Mouse (Mus musculus) liver, embryonic 13.5 days (tissue): Measurements from ENCODE around the gene Zmym1. TPM values are rescaled to one million over a fixed set of nuclear protein-coding genes. Genes with fewer than 3 reads are reported as not detected.
A peak's percentile ranks its signal among the peaks of the same experiment; 100 is the strongest.

Experiments
- ATAC-seq: fragments of 200-750 bp; cut with Nextera tagmentation; 2 replicates; pipeline ENCODE4 v1.8.0; 2017; ENCODE audit warnings: low read depth, mild to moderate bottlenecking, moderate number of reproducible peaks, moderate library complexity
- DNase-seq: peaks from one replicate; pipeline ENCODE4 v3.0.0; 2022
- H3K27ac ChIP-seq: fragments of 300-500 bp; sonication (generic); 2 replicates; pipeline ENCODE4 v1.5.1; 2015; ENCODE audit warnings: moderate library complexity, mild to moderate bottlenecking, inconsistent platforms
- H3K27me3 ChIP-seq: fragments of 300-500 bp; sonication (generic); 2 replicates; pipeline ENCODE4 v1.6.1; 2015; ENCODE audit warnings: mild to moderate bottlenecking, inconsistent platforms
- H3K36me3 ChIP-seq: fragments of 300-500 bp; sonication (generic); 2 replicates; pipeline ENCODE4 v1.6.1; 2015; ENCODE audit warnings: mild to moderate bottlenecking, inconsistent platforms
- H3K4me1 ChIP-seq: fragments of 300-500 bp; sonication (generic); replicated peaks from 2 replicates; pipeline ENCODE4 v1.6.1; 2015; ENCODE audit warnings: inconsistent platforms
- H3K4me2 ChIP-seq: fragments of 300-500 bp; sonication (generic); 2 replicates; pipeline ENCODE4 v1.6.1; 2015; ENCODE audit warnings: inconsistent platforms, mild to moderate bottlenecking, moderate library complexity
- H3K4me3 ChIP-seq: fragments of 300-500 bp; sonication (generic); replicated peaks from 2 replicates; pipeline ENCODE4 v1.5.1; 2015; ENCODE audit warnings: mild to moderate bottlenecking, inconsistent platforms
- H3K9ac ChIP-seq: fragments of 300-500 bp; sonication (generic); 2 replicates; pipeline ENCODE4 v1.6.1; 2015; ENCODE audit warnings: mild to moderate bottlenecking, inconsistent platforms
- H3K9me3 ChIP-seq: fragments of 300-500 bp; sonication (generic); replicated peaks from 2 replicates; pipeline ENCODE4 v1.6.1; 2016; ENCODE audit warnings: inconsistent platforms
- whole genome bisulfite sequencing: fragments of 180-500 bp; shearing (Covaris S2); methylation state at CpG from one replicate; pipeline ENCODE4 v1.1.7; 2015; ENCODE audit not compliant: insufficient replicate concordance; 5-methylcytosine and 5-hydroxymethylcytosine counted together
- polyA plus RNA-seq: library from polyadenylated mRNA; unstranded; fragments of >200 nt; fragmentation: Nextera tagmentation; extraction: Ambion mirVana; gene quantifications from 2 replicates; pipeline ENCODE4 v1.2.1, GENCODE M21; 2015

Zmym1 gene
- polyA plus RNA-seq, 1 experiment from 2014 or later = 10.4 TPM

GRCm38 (mm10) chr4:127064051-127064450, 3.1 kb upstream of the Zmym1 start:
- no peaks in the 10 kb centered on the region for H3K9me3 ChIP-seq
- peaks cover 4% of the 10 kb centered on the region; the same call in 1 of the 2 replicates for H3K36me3 ChIP-seq
- ATAC-seq = no peak
- no peak overlapping the region for H3K4me2 ChIP-seq
- H3K4me1 ChIP-seq = peaks cover 15% of the 10 kb centered on the region
- no peak for DNase-seq
- 65% methylated on average over 1 of the region's 1 CpGs for WGBS
- no peaks in the 10 kb centered on the region for H3K27me3 ChIP-seq
- no peak overlapping the region for H3K27ac ChIP-seq
- H3K9ac ChIP-seq = no peak overlapping the region
- no peak overlapping the region for H3K4me3 ChIP-seq

GRCm38 (mm10) chr4:127054522-127055198, 6.3 kb downstream of the Zmym1 start:
- no peak overlapping the region for H3K9ac ChIP-seq
- H3K27ac ChIP-seq = no peak overlapping the region
- H3K4me1 ChIP-seq = peaks cover 6% of the 10 kb centered on the region
- peaks cover 68% of the 10 kb centered on the region for H3K36me3 ChIP-seq
- H3K4me3 ChIP-seq = no peak overlapping the region
- H3K9me3 ChIP-seq = no peaks in the 10 kb centered on the region
- WGBS = 53% methylated on average over 7 of the region's 7 CpGs
- no peak overlapping the region for H3K4me2 ChIP-seq
- H3K27me3 ChIP-seq = no peaks in the 10 kb centered on the region
- ATAC-seq (peak; percentile 26; the same call in 1 of the 2 replicates), DNase-seq (no peak)

GRCm38 (mm10) chr4:127053071-127053470, 7.9 kb downstream of the Zmym1 start:
- no peaks in the 10 kb centered on the region for H3K4me1 ChIP-seq
- H3K9ac ChIP-seq = no peak overlapping the region
- no peaks in the 10 kb centered on the region for H3K27me3 ChIP-seq
- no peaks in the 10 kb centered on the region for H3K9me3 ChIP-seq
- H3K4me2 ChIP-seq = no peak overlapping the region
- no peak overlapping the region for H3K27ac ChIP-seq
- no peak for ATAC-seq
- DNase-seq = no peak
- 85% methylated on average over 5 of the region's 5 CpGs for WGBS
- H3K36me3 ChIP-seq = peaks cover 71% of the 10 kb centered on the region
- no peak overlapping the region for H3K4me3 ChIP-seq

GRCm38 (mm10) chr4:127051121-127051520, 9.8 kb downstream of the Zmym1 start:
- Histone ChIP-seq H3K4me3 (no peak overlapping the region), H3K9ac (no peak overlapping the region), H3K4me1 (no peaks in the 10 kb centered on the region), H3K9me3 (no peaks in the 10 kb centered on the region), H3K27ac (no peak overlapping the region), H3K36me3 (peaks cover 72% of the 10 kb centered on the region), H3K27me3 (no peaks in the 10 kb centered on the region), H3K4me2 (no peak overlapping the region)
- no peak for ATAC-seq
- no peak for DNase-seq
- 75% methylated on average over 8 of the region's 8 CpGs for WGBS

GRCm38 (mm10) chr4:127043540-127043939, 17.4 kb downstream of the Zmym1 start:
- 73% methylated on average over 4 of the region's 4 CpGs for WGBS
- peaks cover 78% of the 10 kb centered on the region for H3K36me3 ChIP-seq
- H3K27me3 ChIP-seq = no peaks in the 10 kb centered on the region

GRCm38 (mm10) chr4:127039871-127040483, 21.0 kb downstream of the Zmym1 start:
- peaks cover 81% of the 10 kb centered on the region for H3K36me3 ChIP-seq
- no peak for DNase-seq
- H3K9ac ChIP-seq = no peak overlapping the region
- no peaks in the 10 kb centered on the region for H3K9me3 ChIP-seq
- no peak overlapping the region for H3K4me3 ChIP-seq
- no peaks in the 10 kb centered on the region for H3K4me1 ChIP-seq
- H3K4me2 ChIP-seq = no peak overlapping the region
- no peak for ATAC-seq
- H3K27me3 ChIP-seq = no peaks in the 10 kb centered on the region
- WGBS = 72% methylated on average over 3 of the region's 3 CpGs
- H3K27ac ChIP-seq = 0 out of 2 replicates have a peak overlapping the region, but pooled peaks have one; percentile 2

More at GRCm38 (mm10) chr4:127043540-127043939, 17.4 kb downstream of the Zmym1 start:
- Histone ChIP-seq H3K4me1 (no peaks in the 10 kb centered on the region), H3K4me2 (no peak overlapping the region), H3K27ac (no peak overlapping the region), H3K9me3 (no peaks in the 10 kb centered on the region), H3K4me3 (no peak overlapping the region), H3K9ac (no peak overlapping the region)
- DNase-seq (no peak), ATAC-seq (no peak)

GRCm38 (mm10) chr4:127038828-127039349, 22.1 kb downstream of the Zmym1 start:
- H3K9ac ChIP-seq = no peak overlapping the region
- H3K4me1 ChIP-seq = no peaks in the 10 kb centered on the region
- no peak overlapping the region for H3K4me3 ChIP-seq
- H3K9me3 ChIP-seq = no peaks in the 10 kb centered on the region
- H3K27ac ChIP-seq = 0 out of 2 replicates have a peak overlapping the region, but pooled peaks have one; percentile 2
- DNase-seq (no peak), ATAC-seq (no peak; the same call in 1 of the 2 replicates)
- no peaks in the 10 kb centered on the region for H3K27me3 ChIP-seq
- H3K36me3 ChIP-seq = peaks cover 82% of the 10 kb centered on the region
- no peak overlapping the region for H3K4me2 ChIP-seq
- WGBS = 87% methylated on average over 3 of the region's 3 CpGs

- no peak overlapping the region for H3K27ac ChIP-seq
- no peaks in the 10 kb centered on the region for H3K9me3 ChIP-seq
- H3K9ac ChIP-seq = no peak overlapping the region
- 74% methylated on average over 8 of the region's 8 CpGs for WGBS
- no peaks in the 10 kb centered on the region for H3K27me3 ChIP-seq
- H3K4me1 ChIP-seq = no peaks in the 10 kb centered on the region
- no peak overlapping the region for H3K4me3 ChIP-seq
- peak; percentile 53 for ATAC-seq
- H3K4me2 ChIP-seq = no peak overlapping the region
- DNase-seq = no peak
- peaks cover 85% of the 10 kb centered on the region for H3K36me3 ChIP-seq
These were observed 22.8 kb downstream of the Zmym1 start for GRCm38 (mm10) chr4:127037908-127038827.

GRCm38 (mm10) chr4:127037158-127037557, 23.8 kb downstream of the Zmym1 start:
- H3K4me2 ChIP-seq = no peak overlapping the region
- H3K4me3 ChIP-seq = no peak overlapping the region
- H3K9ac ChIP-seq = no peak overlapping the region
- H3K4me1 ChIP-seq = no peaks in the 10 kb centered on the region
- DNase-seq (no peak), ATAC-seq (no peak)
- WGBS = 80% methylated on average over 3 of the region's 3 CpGs
- H3K27ac ChIP-seq = no peak overlapping the region
- no peaks in the 10 kb centered on the region for H3K9me3 ChIP-seq
- H3K27me3 ChIP-seq = no peaks in the 10 kb centered on the region
- peaks cover 88% of the 10 kb centered on the region for H3K36me3 ChIP-seq

- Histone ChIP-seq H3K27ac (no peak overlapping the region), H3K4me2 (no peak overlapping the region), H3K4me1 (peaks cover 46% of the 10 kb centered on the region), H3K4me3 (no peak overlapping the region), H3K36me3 (peaks cover 94% of the 10 kb centered on the region), H3K9me3 (no peaks in the 10 kb centered on the region), H3K9ac (no peak overlapping the region), H3K27me3 (no peaks in the 10 kb centered on the region)
- 58% methylated on average over 4 of the region's 4 CpGs for WGBS
- no peak for ATAC-seq
- DNase-seq = peak; percentile 19
These were observed 33.4 kb downstream of the Zmym1 start for GRCm38 (mm10) chr4:127027228-127028190.
